Mouse (Mus musculus) layer of hippocampus, postnatal 10 days (tissue): ENCODE data around the gene Serpinb6a. TPM values are rescaled to one million over a fixed set of nuclear protein-coding genes. Genes with fewer than 3 reads are reported as not detected.

Experiments
- DNase-seq, 2 experiments: peaks; one replicate each; pipeline ENCODE4 v3.0.0; 2021; ENCODE audit warnings: low spot score in 2 of 2
- long read RNA-seq: library from polyadenylated mRNA; stranded (forward); transcript quantifications from one replicate; pipeline ENCODE4 v2.0.0, GENCODE M21; 2023
- total RNA-seq, 2 experiments: library from RNA; stranded (reverse); gene quantifications; 2 replicates each; pipeline ENCODE4 v1.2.3; 2021

Gene Serpinb6a
- total RNA-seq = 10 to 100 TPM; 49.6 to 52.9 TPM
- long read RNA-seq, transcript Serpinb6a-202 (7 exons, 1,547 nt) = major isoform, 15 of 37 reads
- long read RNA-seq, partial matches to known transcripts = 1 of 37 reads
- long read RNA-seq, other reads (novel, unspliced or antisense) = 18 of 37 reads

GRCm38 (mm10) chr13:34002058-34003006 is at the start of gene Serpinb6a, which contains the start of gene Ripk1:
TSS of gene Serpinb6a (minus strand) at chr13:34002794.
TSS of gene Ripk1 (plus strand) at chr13:34002363.
- DNase-seq = peak; percentile 87 to 91

- no peak for DNase-seq
These were observed 49.1 kb upstream of the Serpinb6a start for GRCm38 (mm10) chr13:34051692-34052091.

GRCm38 (mm10) chr13:34050479-34050878 is 47.9 kb upstream of the Serpinb6a start:
- no peak for DNase-seq

GRCm38 (mm10) chr13:34047526-34047925 is 44.9 kb upstream of the Serpinb6a start:
- DNase-seq = no peak

- DNase-seq = peak; percentile 89 to 91
These were observed 43.9 kb upstream of the Serpinb6a start for GRCm38 (mm10) chr13:34046421-34047012.

- no peak for DNase-seq
These were observed 43.1 kb upstream of the Serpinb6a start for GRCm38 (mm10) chr13:34045511-34046249.

GRCm38 (mm10) chr13:34043716-34044393 is 41.3 kb upstream of the Serpinb6a start:
- DNase-seq = no peak

- no peak for DNase-seq
These were observed 37.5 kb upstream of the Serpinb6a start for GRCm38 (mm10) chr13:34040091-34040490.

- no peak for DNase-seq
These were observed 36.3 kb upstream of the Serpinb6a start for GRCm38 (mm10) chr13:34038901-34039341.

- no peak for DNase-seq
These were observed 35.5 kb upstream of the Serpinb6a start for GRCm38 (mm10) chr13:34038056-34038432.

- peak; percentile 89 to 95 for DNase-seq
These were observed 34.8 kb upstream of the Serpinb6a start, which contains the start of gene Bphl for GRCm38 (mm10) chr13:34037172-34038055. TSS of gene Bphl (plus strand) at chr13:34037597.

- DNase-seq = no peak
These were observed 34.1 kb upstream of the Serpinb6a start for GRCm38 (mm10) chr13:34036726-34037125.

- DNase-seq = no peak
These were observed 32.8 kb upstream of the Serpinb6a start for GRCm38 (mm10) chr13:34035424-34035823.

- DNase-seq = no peak
These were observed 29.4 kb upstream of the Serpinb6a start for GRCm38 (mm10) chr13:34032041-34032440.

GRCm38 (mm10) chr13:34021998-34022397 is 19.4 kb upstream of the Serpinb6a start:
- DNase-seq = no peak

GRCm38 (mm10) chr13:34018521-34018920 is 15.9 kb upstream of the Serpinb6a start:
- no peak for DNase-seq

GRCm38 (mm10) chr13:34016927-34017569 is 14.5 kb upstream of the Serpinb6a start:
- no peak for DNase-seq

- DNase-seq = no peak
These were observed 4.6 kb upstream of the Serpinb6a start for GRCm38 (mm10) chr13:34007234-34007633.

GRCm38 (mm10) chr13:34003058-34003457 is 464 bp upstream of the Serpinb6a start:
- no peak for DNase-seq
